Mouse (Mus musculus): ENCODE data around the gene Ccnl1. TPM values are rescaled to one million over a fixed set of nuclear protein-coding genes. Genes with fewer than 3 reads are reported as not detected.

Gene Ccnl1
- 131 and 167 TPM in 2 replicates for total RNA-seq (2014; fragmentation: Nextera tagmentation)
- 289 and 310 TPM in 2 replicates for total RNA-seq (2017)

GRCm38 (mm10) chr3:65958102-65958839, at the start of gene Ccnl1:
TSS of gene Ccnl1 (minus strand) at chr3:65958249.
- peak; percentile 76 for ATAC-seq (replicated peaks; ENCODE audit: poor library complexity, severe bottlenecking)

- ATAC-seq (replicated peaks; ENCODE audit: poor library complexity, severe bottlenecking): peak; percentile 53
Observed at GRCm38 (mm10) chr3:66004989-66005388, 46.9 kb upstream of the Ccnl1 start.

- peak; percentile 90 for ATAC-seq (replicated peaks; ENCODE audit: poor library complexity, severe bottlenecking)
Observed at GRCm38 (mm10) chr3:66004220-66004951, 46.3 kb upstream of the Ccnl1 start.

DNA sequence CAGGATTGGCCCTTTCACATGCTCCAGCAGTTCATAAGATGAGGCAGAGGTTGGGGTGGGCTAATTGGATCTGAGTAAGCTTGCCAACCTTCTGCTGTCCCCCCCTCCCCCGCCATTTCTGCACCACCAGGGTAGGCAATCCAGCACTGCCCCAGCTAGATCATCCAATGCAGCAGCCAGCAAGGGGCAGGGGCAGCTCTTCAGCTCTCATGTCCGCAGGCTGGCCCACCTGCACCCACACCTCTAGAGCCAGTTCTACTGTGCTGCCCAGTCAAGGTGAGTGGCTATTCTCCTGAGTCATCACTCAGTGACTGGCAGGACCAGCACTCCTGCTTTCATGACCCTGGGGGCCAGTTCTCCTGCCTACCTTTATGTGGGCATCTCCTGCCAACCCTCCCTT, 42.4 kb upstream of the Ccnl1 start:
- no peak for ATAC-seq (replicated peaks; ENCODE audit: poor library complexity, severe bottlenecking)

DNA sequence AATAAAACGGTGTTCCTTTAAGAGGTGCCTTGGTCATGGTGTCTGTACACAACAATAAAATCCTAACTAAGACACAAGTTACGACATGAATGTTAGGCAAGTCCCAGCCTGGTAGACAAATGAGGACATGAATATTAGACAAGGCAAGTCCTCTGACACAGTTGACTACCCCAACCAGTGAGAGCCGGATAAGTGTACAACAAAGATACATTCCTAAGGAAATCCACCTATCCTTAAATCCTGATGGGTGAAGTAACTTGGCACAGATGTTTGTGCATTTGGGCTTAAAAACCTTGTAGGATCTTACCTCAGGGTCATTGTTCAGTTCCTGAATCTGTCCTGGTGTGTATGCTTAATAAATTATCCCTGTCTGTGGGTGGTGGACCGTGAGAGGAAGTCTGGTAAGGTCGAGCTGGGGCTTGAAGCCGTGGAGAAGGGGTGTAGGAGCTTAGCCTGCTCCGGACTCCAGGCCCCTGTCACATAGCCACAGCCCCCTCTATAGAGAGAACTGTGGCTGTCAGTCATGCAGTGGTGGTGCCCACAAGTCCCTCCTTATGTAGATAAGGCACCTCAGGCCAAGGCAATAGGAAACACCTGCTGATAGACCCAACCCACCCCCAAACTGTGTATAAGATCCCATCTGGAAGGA, 39.4 kb upstream of the Ccnl1 start:
- ATAC-seq (replicated peaks; ENCODE audit: poor library complexity, severe bottlenecking): peak; percentile 47

GRCm38 (mm10) chr3:65992395-65993340, 34.6 kb upstream of the Ccnl1 start:
- no peak for ATAC-seq (replicated peaks; ENCODE audit: poor library complexity, severe bottlenecking)

GRCm38 (mm10) chr3:65990957-65991646, 33.1 kb upstream of the Ccnl1 start:
- peak; percentile 54 for ATAC-seq (replicated peaks; ENCODE audit: poor library complexity, severe bottlenecking)

GRCm38 (mm10) chr3:65990524-65990923, 32.5 kb upstream of the Ccnl1 start:
- ATAC-seq (replicated peaks; ENCODE audit: poor library complexity, severe bottlenecking): peak; percentile 67

DNA sequence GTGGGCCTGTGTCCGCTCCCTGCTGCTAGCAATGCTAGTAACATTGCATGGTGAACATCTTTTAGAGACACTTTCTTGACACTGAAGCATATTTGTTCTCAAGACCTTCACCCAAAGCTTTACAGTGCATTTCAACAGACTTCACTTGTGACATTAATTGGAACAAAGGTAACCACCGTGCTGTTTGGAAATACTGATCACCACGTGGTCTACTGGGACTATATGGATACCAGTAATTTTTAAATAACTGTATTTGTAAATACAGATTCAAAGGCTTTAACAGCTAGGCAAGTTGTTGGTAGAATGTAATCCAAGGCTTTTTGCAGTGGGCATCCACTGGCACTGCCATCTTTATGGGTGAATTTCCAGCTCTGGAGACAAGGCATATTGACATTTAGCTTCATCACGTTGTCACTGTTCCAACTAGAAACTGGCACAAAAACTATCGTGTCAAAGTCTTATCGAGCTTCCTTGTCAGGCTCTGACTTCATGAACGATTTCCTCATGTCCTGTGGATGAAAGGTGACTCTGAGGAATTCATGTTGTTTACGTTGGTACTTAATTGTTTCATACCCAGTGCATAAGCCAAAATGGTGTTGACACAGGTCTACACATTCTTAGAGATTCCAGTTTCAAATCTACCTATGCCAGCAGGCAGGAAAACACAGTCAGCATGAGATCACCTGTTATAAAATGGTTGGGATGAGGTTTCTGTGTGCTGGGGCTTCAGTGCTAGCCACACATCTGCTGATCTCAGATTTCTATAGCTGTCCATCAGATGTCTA, 30.9 kb upstream of the Ccnl1 start:
- no peak for ATAC-seq (replicated peaks; ENCODE audit: poor library complexity, severe bottlenecking)

DNA sequence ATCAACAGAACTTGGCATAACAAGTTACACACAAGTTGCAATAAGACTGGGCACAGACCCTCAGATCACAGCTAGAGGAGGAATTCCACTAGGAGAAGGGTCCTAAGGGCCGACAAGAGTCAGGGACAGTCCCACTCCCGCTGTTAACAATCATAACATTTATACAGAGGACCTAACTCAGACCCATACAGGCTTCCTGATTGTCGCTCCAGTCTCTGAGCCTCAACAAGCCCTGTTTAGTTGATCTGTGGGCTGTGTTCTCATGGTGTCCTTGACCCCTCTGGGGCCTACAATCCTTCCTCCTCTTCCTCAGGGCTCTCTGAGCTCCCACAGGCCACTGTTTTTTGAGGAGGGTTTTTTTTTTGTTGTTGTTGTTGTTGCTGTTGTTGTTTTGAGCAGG, 18.2 kb upstream of the Ccnl1 start:
- no peak for ATAC-seq (replicated peaks; ENCODE audit: poor library complexity, severe bottlenecking)

DNA sequence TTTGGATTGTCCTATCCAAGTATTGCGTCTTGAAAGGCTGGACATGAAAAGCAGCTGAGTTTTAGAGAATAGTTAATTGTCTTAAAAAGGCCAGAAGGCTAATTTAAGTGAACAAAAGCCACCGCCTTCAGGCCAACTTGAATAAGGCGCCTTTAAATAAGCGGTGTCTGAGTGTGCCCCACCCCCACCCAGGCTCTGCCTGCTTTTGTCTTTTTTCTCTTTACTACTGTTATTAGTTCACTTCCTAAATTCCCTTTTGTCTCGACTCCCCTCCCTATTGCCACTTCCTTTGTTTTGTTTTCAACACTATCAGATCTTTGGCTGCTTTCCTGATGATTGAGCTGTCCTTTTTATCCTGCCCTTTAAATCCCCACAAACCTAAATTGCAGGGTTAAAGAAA, 17.3 kb upstream of the Ccnl1 start:
- ATAC-seq (replicated peaks; ENCODE audit: poor library complexity, severe bottlenecking): peak; percentile 58

DNA sequence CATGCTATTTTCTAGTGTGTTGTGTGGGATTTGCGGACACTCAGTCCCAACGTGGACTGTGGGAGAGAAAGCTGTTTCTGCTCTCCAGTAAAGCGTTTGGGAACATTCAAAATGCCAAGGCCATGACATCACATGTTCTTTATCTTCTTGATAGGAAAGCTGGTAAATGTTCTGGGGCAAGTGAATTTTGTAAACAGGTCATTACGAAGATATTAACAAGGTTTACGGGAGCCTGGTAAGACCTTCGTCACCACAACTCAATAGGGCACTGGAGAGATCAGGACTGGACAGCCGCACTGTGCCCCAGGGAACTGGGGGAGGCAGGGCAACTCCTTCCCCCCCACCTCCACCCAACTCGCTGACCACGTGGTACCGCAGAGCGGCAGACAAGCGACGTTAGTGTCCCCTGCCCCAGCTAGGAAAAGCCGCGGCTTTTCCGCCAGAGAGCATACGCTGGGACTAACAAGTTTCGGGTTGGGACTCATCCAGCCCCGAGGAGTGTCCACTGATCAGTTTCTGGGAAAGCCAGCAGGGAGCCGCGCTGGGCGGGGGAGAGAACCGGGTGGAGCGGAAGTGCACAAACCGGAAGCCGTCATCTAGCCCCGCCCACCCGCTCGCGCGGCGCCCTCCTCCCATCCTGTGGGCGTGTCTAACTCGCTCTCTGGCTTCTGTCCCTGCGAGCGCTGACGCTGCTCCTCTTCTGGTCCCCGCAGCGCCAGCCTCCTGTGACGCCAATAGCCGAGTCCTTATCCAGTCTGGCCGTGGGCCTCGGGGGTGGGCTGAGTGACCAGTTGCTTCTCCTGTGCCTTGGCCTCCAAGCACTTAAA, 16.4 kb upstream of the Ccnl1 start:
- peak; percentile 89 for ATAC-seq (replicated peaks; ENCODE audit: poor library complexity, severe bottlenecking)

- no peak for ATAC-seq (replicated peaks; ENCODE audit: poor library complexity, severe bottlenecking)
Observed at GRCm38 (mm10) chr3:65973501-65974231, 15.6 kb upstream of the Ccnl1 start.

- ATAC-seq (replicated peaks; ENCODE audit: poor library complexity, severe bottlenecking): no peak
Observed at GRCm38 (mm10) chr3:65969196-65969595, 11.1 kb upstream of the Ccnl1 start.

DNA sequence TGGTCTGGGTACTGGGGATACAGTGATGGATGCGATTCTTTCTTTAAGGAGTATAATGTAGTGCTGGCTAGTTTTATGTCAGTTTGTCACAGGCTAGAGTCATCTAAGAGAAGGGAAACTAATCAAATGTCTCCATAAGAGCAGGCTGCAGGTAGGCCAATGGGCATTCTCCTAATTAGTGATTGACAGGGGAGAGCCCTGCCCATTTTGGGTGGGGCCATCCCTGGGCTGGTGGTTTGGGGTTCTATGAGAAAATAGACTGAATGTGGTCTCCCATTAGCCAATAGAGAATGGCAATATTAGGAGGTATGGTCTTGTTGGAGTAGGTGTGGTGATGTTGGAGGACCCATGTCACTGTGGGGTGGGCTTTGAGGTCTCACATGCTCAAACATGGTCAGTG, 8.3 kb upstream of the Ccnl1 start:
- ATAC-seq (replicated peaks; ENCODE audit: poor library complexity, severe bottlenecking): 0 out of 2 replicates have a peak, but pooled peaks have one; percentile 31

GRCm38 (mm10) chr3:65962270-65962930, 4.4 kb upstream of the Ccnl1 start:
- ATAC-seq (replicated peaks; ENCODE audit: poor library complexity, severe bottlenecking): no peak

Measured in granulocyte monocyte progenitor cell, adult 5-6 weeks (primary cell).